Mouse (Mus musculus) intestine, postnatal 0 days (tissue): Measurements from ENCODE around the gene Hoxb7. TPM values are rescaled to one million over a fixed set of nuclear protein-coding genes. Genes with fewer than 3 reads are reported as not detected.
A peak's percentile ranks its signal among the peaks of the same experiment; 100 is the strongest.

Experiments used
- ATAC-seq: fragments of 200-750 bp; cut with Nextera tagmentation; 2 replicates; pipeline ENCODE4 v1.8.0; 2017; ENCODE audit warnings: mild to moderate bottlenecking, moderate TSS enrichment, moderate library complexity
- H3K27ac ChIP-seq: fragments of 300-500 bp; sonication (generic); 2 replicates; pipeline ENCODE4 v1.5.1; 2014; ENCODE audit warnings: mild to moderate bottlenecking, low read depth, low read length, moderate library complexity
- H3K27me3 ChIP-seq: fragments of 300-500 bp; sonication (generic); replicated peaks from 2 replicates; pipeline ENCODE4 v1.6.1; 2014; ENCODE audit warnings: low read length, mixed read lengths; ENCODE audit not compliant: control insufficient read depth, insufficient read depth
- H3K36me3 ChIP-seq: fragments of 300-500 bp; sonication (generic); 2 replicates; pipeline ENCODE4 v1.6.1; 2014; ENCODE audit warnings: mild to moderate bottlenecking, moderate library complexity; ENCODE audit not compliant: control insufficient read depth, insufficient read depth
- H3K4me1 ChIP-seq: fragments of 300-500 bp; sonication (generic); replicated peaks from 2 replicates; pipeline ENCODE4 v1.6.1; 2014; ENCODE audit warnings: antibody characterized with exemption, low read length, mixed read lengths; ENCODE audit not compliant: control insufficient read depth, insufficient read depth
- H3K4me2 ChIP-seq: fragments of 300-500 bp; sonication (generic); replicated peaks from 2 replicates; pipeline ENCODE4 v1.6.1; 2014; ENCODE audit warnings: low read depth, mild to moderate bottlenecking, moderate library complexity
- H3K4me3 ChIP-seq: fragments of 300-500 bp; sonication (generic); 2 replicates; pipeline ENCODE4 v1.5.1; 2014; ENCODE audit warnings: low read depth, low read length
- H3K9ac ChIP-seq: fragments of 300-500 bp; sonication (generic); 2 replicates; pipeline ENCODE4 v1.6.1; 2014; ENCODE audit warnings: mild to moderate bottlenecking, low read depth, low read length
- H3K9me3 ChIP-seq: fragments of 300-500 bp; sonication (generic); 2 replicates; pipeline ENCODE4 v1.6.1; 2016; ENCODE audit warnings: mixed run types; ENCODE audit not compliant: control insufficient read depth
- CTCF ChIP-seq: sonication (generic); IDR thresholded peaks from 2 replicates; pipeline ENCODE4 v1.5.1; 2016; ENCODE audit warnings: low read depth, mild to moderate bottlenecking, control low read depth, antibody characterized with exemption, moderate library complexity
- WGBS: fragments of 180-500 bp; shearing (Covaris S2); extraction: QIAGEN DNeasy Blood & Tissue Kit; methylation state at CpG from one replicate; pipeline ENCODE4 v1.1.7; 2014; 5-methylcytosine and 5-hydroxymethylcytosine counted together
- polyA plus RNA-seq: library from polyadenylated mRNA; unstranded; fragments of >200 nt; fragmentation: Nextera tagmentation; extraction: Ambion mirVana; gene quantifications from 2 replicates; pipeline ENCODE4 v1.2.1, GENCODE M21; 2015

Hoxb7 gene
- polyA plus RNA-seq, 1 experiment from 2014 or later: 8.5 TPM

GRCm38 (mm10) chr11:96311520-96312417 lies 25.3 kb downstream of the Hoxb7 start:
- H3K9me3 ChIP-seq: no peaks in the 10 kb centered on the region
- peak overlapping the region; percentile 63 for H3K4me2 ChIP-seq
- H3K9ac ChIP-seq: peak overlapping the region; percentile 32; the same call in 1 of the 2 replicates
- no peaks in the 10 kb centered on the region for H3K36me3 ChIP-seq
- WGBS: 2% methylated on average over 31 of the region's 31 CpGs
- peak overlapping the region; percentile 55 for H3K27ac ChIP-seq
- no peaks in the 10 kb centered on the region for H3K4me1 ChIP-seq
- peak overlapping the region; percentile 25 for H3K4me3 ChIP-seq
- peak; percentile 64 for ATAC-seq
- peaks cover 62% of the 10 kb centered on the region for H3K27me3 ChIP-seq
- peak; percentile 82 for TF ChIP-seq CTCF

- Histone ChIP-seq H3K36me3 (no peaks in the 10 kb centered on the region), H3K9ac (no peak overlapping the region), H3K27ac (no peak overlapping the region), H3K4me2 (peak overlapping the region; percentile 63), H3K4me1 (no peaks in the 10 kb centered on the region), H3K4me3 (no peak overlapping the region), H3K27me3 (peaks cover 60% of the 10 kb centered on the region; the same call in 1 of the 2 replicates), H3K9me3 (no peaks in the 10 kb centered on the region)
- TF ChIP-seq CTCF: no peak
- 47% methylated on average over 2 of the region's 2 CpGs for WGBS
- ATAC-seq: no peak
Measured at GRCm38 (mm10) chr11:96313134-96313533, 26.7 kb downstream of the Hoxb7 start.

GRCm38 (mm10) chr11:96313806-96314428 lies 27.5 kb downstream of the Hoxb7 start:
- ATAC-seq: no peak
- TF ChIP-seq CTCF: no peak
- Histone ChIP-seq H3K4me3 (peak overlapping the region; percentile 5; the same call in 1 of the 2 replicates), H3K27me3 (peaks cover 65% of the 10 kb centered on the region; the same call in 1 of the 2 replicates), H3K9me3 (no peaks in the 10 kb centered on the region), H3K36me3 (no peaks in the 10 kb centered on the region), H3K27ac (peak overlapping the region; percentile 54), H3K9ac (peak overlapping the region; percentile 60; the same call in 1 of the 2 replicates), H3K4me2 (peak overlapping the region; percentile 83), H3K4me1 (no peaks in the 10 kb centered on the region)
- WGBS: 36% methylated on average over 12 of the region's 12 CpGs

GRCm38 (mm10) chr11:96314671-96315343 lies 28.4 kb downstream of the Hoxb7 start:
- H3K27me3 ChIP-seq: peaks cover 59% of the 10 kb centered on the region; the same call in 1 of the 2 replicates
- peak overlapping the region; percentile 45 for H3K4me3 ChIP-seq
- peak overlapping the region; percentile 60 for H3K9ac ChIP-seq
- H3K4me2 ChIP-seq: peak overlapping the region; percentile 83
- H3K4me1 ChIP-seq: no peaks in the 10 kb centered on the region
- no peaks in the 10 kb centered on the region for H3K9me3 ChIP-seq
- H3K27ac ChIP-seq: peak overlapping the region; percentile 77
- 22% methylated on average over 34 of the region's 34 CpGs for WGBS
- ATAC-seq: no peak
- no peaks in the 10 kb centered on the region for H3K36me3 ChIP-seq
- no peak for TF ChIP-seq CTCF

- WGBS: 34% methylated on average over 5 of the region's 5 CpGs
- no peaks in the 10 kb centered on the region for H3K36me3 ChIP-seq
- peak overlapping the region; percentile 83 for H3K4me2 ChIP-seq
- H3K27me3 ChIP-seq: peaks cover 55% of the 10 kb centered on the region; the same call in 1 of the 2 replicates
- peak overlapping the region; percentile 45 for H3K4me3 ChIP-seq
- no peak for TF ChIP-seq CTCF
- H3K9me3 ChIP-seq: no peaks in the 10 kb centered on the region
- peak overlapping the region; percentile 60; the same call in 1 of the 2 replicates for H3K9ac ChIP-seq
- peak overlapping the region; percentile 77 for H3K27ac ChIP-seq
- no peak for ATAC-seq
- no peaks in the 10 kb centered on the region for H3K4me1 ChIP-seq
Measured at GRCm38 (mm10) chr11:96315344-96315681, 28.9 kb downstream of the Hoxb7 start.
